Mouse (Mus musculus): ENCODE measurements around the gene Med27. TPM values are rescaled to one million over a fixed set of nuclear protein-coding genes. Genes with fewer than 3 reads are reported as not detected.
A peak's percentile ranks its signal among the peaks of the same experiment; 100 is the strongest.

Med27 gene
- polyA plus RNA-seq, 1 experiment from 2014 or later = 57.9 TPM

GRCm38 (mm10) chr2:29464851-29465648, 118.4 kb downstream of the Med27 start:
- WGBS = 89% methylated on average over 9 of the region's 9 CpGs
- DNase-seq (ENCODE audit: low spot score) = no peak

GRCm38 (mm10) chr2:29465649-29466137, 119.1 kb downstream of the Med27 start:
- H3K9me3 ChIP-seq = no peaks in the 10 kb centered on the region
- no peaks in the 10 kb centered on the region for H3K27me3 ChIP-seq (replicated peaks; ENCODE audit: low read depth, poor library complexity, severe bottlenecking)
- H3K36me3 ChIP-seq (replicated peaks) = no peaks in the 10 kb centered on the region
- no peak overlapping the region for H3K27ac ChIP-seq (replicated peaks)
- WGBS = 74% methylated on average over 3 of the region's 3 CpGs
- no peak overlapping the region for H3K4me3 ChIP-seq
- peaks cover 18% of the 10 kb centered on the region for H3K4me1 ChIP-seq
- DNase-seq (ENCODE audit: low spot score) = no peak

More at GRCm38 (mm10) chr2:29464851-29465648, 118.4 kb downstream of the Med27 start:
- no peaks in the 10 kb centered on the region for H3K27me3 ChIP-seq (replicated peaks; ENCODE audit: low read depth, poor library complexity, severe bottlenecking)
- H3K36me3 ChIP-seq (replicated peaks) = no peaks in the 10 kb centered on the region
- peaks cover 18% of the 10 kb centered on the region for H3K4me1 ChIP-seq
- H3K27ac ChIP-seq (replicated peaks) = no peak overlapping the region
- H3K4me3 ChIP-seq = no peak overlapping the region
- no peaks in the 10 kb centered on the region for H3K9me3 ChIP-seq

DNA sequence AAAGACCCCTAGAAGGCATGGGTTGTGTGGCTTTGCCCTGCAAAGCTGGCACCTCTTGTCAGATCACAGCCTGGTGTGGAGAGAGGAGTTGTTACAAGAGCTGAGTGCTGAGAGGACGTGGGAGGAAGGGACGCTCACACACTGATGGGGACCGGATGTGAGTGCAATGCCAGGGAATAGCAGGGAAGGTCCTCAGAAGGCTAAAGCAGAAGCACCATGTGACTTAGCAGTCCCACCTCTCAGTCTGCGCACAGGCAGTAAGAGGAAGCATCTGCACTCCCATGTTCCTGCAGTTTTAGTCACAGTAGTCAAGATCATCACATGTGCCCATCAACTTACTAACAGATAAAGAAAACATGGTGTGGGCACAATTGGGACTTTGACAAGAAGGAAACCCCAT, 119.8 kb downstream of the Med27 start:
- Histone ChIP-seq H3K36me3 (replicated peaks) (no peaks in the 10 kb centered on the region), H3K4me1 (peaks cover 18% of the 10 kb centered on the region), H3K27me3 (replicated peaks; ENCODE audit: low read depth, poor library complexity, severe bottlenecking) (no peaks in the 10 kb centered on the region), H3K4me3 (no peak overlapping the region), H3K27ac (replicated peaks) (no peak overlapping the region), H3K9me3 (no peaks in the 10 kb centered on the region)
- 78% methylated on average over 4 of the region's 4 CpGs for WGBS
- no peak for DNase-seq (ENCODE audit: low spot score)

DNA sequence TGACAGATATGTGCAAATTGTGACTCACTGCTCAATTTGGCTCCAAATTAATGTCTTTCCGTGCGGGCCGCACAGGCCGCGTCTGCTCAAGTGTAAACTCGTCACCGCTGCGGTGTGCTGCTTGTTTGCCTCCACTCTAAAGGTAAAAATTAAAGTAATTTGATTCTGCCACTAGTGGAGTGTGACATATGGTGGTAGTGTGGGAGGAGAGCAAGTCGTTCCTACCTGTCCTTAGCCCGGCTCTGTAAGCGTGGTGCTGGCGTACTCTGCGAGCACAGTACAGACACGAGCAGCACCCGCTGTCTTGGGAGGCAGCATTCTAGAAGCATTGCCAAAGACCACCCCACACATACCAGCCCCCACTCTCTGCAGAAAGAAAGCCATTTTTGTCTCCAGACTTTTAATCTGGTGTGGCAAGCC, 121.9 kb downstream of the Med27 start:
- Histone ChIP-seq H3K27me3 (replicated peaks; ENCODE audit: low read depth, poor library complexity, severe bottlenecking) (no peaks in the 10 kb centered on the region), H3K36me3 (replicated peaks) (no peaks in the 10 kb centered on the region), H3K4me3 (no peak overlapping the region), H3K4me1 (peaks cover 18% of the 10 kb centered on the region), H3K9me3 (no peaks in the 10 kb centered on the region), H3K27ac (replicated peaks) (no peak overlapping the region)
- no peak for DNase-seq (ENCODE audit: low spot score)
- 89% methylated on average over 15 of the region's 15 CpGs for whole genome bisulfite sequencing

- no peaks in the 10 kb centered on the region for H3K36me3 ChIP-seq (replicated peaks)
- no peaks in the 10 kb centered on the region for H3K9me3 ChIP-seq
- 79% methylated on average over 4 of the region's 4 CpGs for WGBS
- H3K4me1 ChIP-seq = peaks cover 4% of the 10 kb centered on the region; the same call in 1 of the 2 replicates
- H3K4me3 ChIP-seq = no peak overlapping the region
- no peak overlapping the region for H3K27ac ChIP-seq (replicated peaks)
- H3K27me3 ChIP-seq (replicated peaks; ENCODE audit: low read depth, poor library complexity, severe bottlenecking) = no peaks in the 10 kb centered on the region
- DNase-seq (ENCODE audit: low spot score) = no peak
Observed at GRCm38 (mm10) chr2:29472952-29473437, 126.4 kb downstream of the Med27 start.

GRCm38 (mm10) chr2:29473907-29474306, 127.3 kb downstream of the Med27 start:
- WGBS = 48% methylated on average over 2 of the region's 2 CpGs
- DNase-seq (ENCODE audit: low spot score) = no peak

GRCm38 (mm10) chr2:29476702-29477101, 130.1 kb downstream of the Med27 start:
- WGBS = 86% methylated on average over 1 of the region's 1 CpGs
- no peak overlapping the region for H3K27ac ChIP-seq (replicated peaks)
- no peaks in the 10 kb centered on the region for H3K27me3 ChIP-seq (replicated peaks; ENCODE audit: low read depth, poor library complexity, severe bottlenecking)
- H3K36me3 ChIP-seq (replicated peaks) = no peaks in the 10 kb centered on the region
- peaks cover 8% of the 10 kb centered on the region; the same call in 1 of the 2 replicates for H3K4me1 ChIP-seq
- no peaks in the 10 kb centered on the region for H3K9me3 ChIP-seq
- no peak overlapping the region for H3K4me3 ChIP-seq
- DNase-seq (ENCODE audit: low spot score) = no peak

More at GRCm38 (mm10) chr2:29473907-29474306, 127.3 kb downstream of the Med27 start:
- Histone ChIP-seq H3K27ac (replicated peaks) (no peak overlapping the region), H3K9me3 (no peaks in the 10 kb centered on the region), H3K4me3 (no peak overlapping the region), H3K27me3 (replicated peaks; ENCODE audit: low read depth, poor library complexity, severe bottlenecking) (no peaks in the 10 kb centered on the region), H3K36me3 (replicated peaks) (no peaks in the 10 kb centered on the region), H3K4me1 (no peaks in the 10 kb centered on the region)

- WGBS = 48% methylated on average over 8 of the region's 8 CpGs
- 0 out of 2 replicates have a peak overlapping the region, but pooled peaks have one; percentile 3 for H3K27ac ChIP-seq (replicated peaks)
- H3K9me3 ChIP-seq = no peaks in the 10 kb centered on the region
- no peaks in the 10 kb centered on the region; the same call in 1 of the 2 replicates for H3K27me3 ChIP-seq (replicated peaks; ENCODE audit: low read depth, poor library complexity, severe bottlenecking)
- H3K4me3 ChIP-seq = no peak overlapping the region
- H3K36me3 ChIP-seq (replicated peaks) = no peaks in the 10 kb centered on the region
- H3K4me1 ChIP-seq = peaks cover 36% of the 10 kb centered on the region
- DNase-seq (ENCODE audit: low spot score) = peak; percentile 26
Observed at GRCm38 (mm10) chr2:29481856-29482255, 135.2 kb downstream of the Med27 start.

- no peaks in the 10 kb centered on the region; the same call in 1 of the 2 replicates for H3K27me3 ChIP-seq (replicated peaks; ENCODE audit: low read depth, poor library complexity, severe bottlenecking)
- DNase-seq (ENCODE audit: low spot score) = peak; percentile 56
- no peak overlapping the region for H3K4me3 ChIP-seq
- peak overlapping the region; percentile 63 for H3K27ac ChIP-seq (replicated peaks)
- no peaks in the 10 kb centered on the region for H3K9me3 ChIP-seq
- WGBS = 25% methylated on average over 9 of the region's 9 CpGs
- no peaks in the 10 kb centered on the region for H3K36me3 ChIP-seq (replicated peaks)
- H3K4me1 ChIP-seq = peaks cover 39% of the 10 kb centered on the region
Observed at GRCm38 (mm10) chr2:29482979-29483718, 136.5 kb downstream of the Med27 start.

- H3K4me3 ChIP-seq = no peak overlapping the region
- peaks cover 49% of the 10 kb centered on the region for H3K4me1 ChIP-seq
Observed at GRCm38 (mm10) chr2:29485519-29485918, 138.9 kb downstream of the Med27 start.

GRCm38 (mm10) chr2:29486491-29486890, 139.9 kb downstream of the Med27 start:
- H3K36me3 ChIP-seq (replicated peaks) = no peaks in the 10 kb centered on the region
- no peak overlapping the region for H3K4me3 ChIP-seq
- no peaks in the 10 kb centered on the region; the same call in 1 of the 2 replicates for H3K27me3 ChIP-seq (replicated peaks; ENCODE audit: low read depth, poor library complexity, severe bottlenecking)
- H3K27ac ChIP-seq (replicated peaks) = no peak overlapping the region
- H3K9me3 ChIP-seq = no peaks in the 10 kb centered on the region
- H3K4me1 ChIP-seq = peaks cover 48% of the 10 kb centered on the region
- DNase-seq (ENCODE audit: low spot score) = no peak
- WGBS = 84% methylated on average over 7 of the region's 7 CpGs

More at GRCm38 (mm10) chr2:29485519-29485918, 138.9 kb downstream of the Med27 start:
- H3K9me3 ChIP-seq = no peaks in the 10 kb centered on the region
- WGBS = 88% methylated on average over 2 of the region's 2 CpGs
- H3K27me3 ChIP-seq (replicated peaks; ENCODE audit: low read depth, poor library complexity, severe bottlenecking) = no peaks in the 10 kb centered on the region; the same call in 1 of the 2 replicates
- no peak for DNase-seq (ENCODE audit: low spot score)
- no peaks in the 10 kb centered on the region for H3K36me3 ChIP-seq (replicated peaks)
- no peak overlapping the region for H3K27ac ChIP-seq (replicated peaks)

- 80% methylated on average over 2 of the region's 2 CpGs for WGBS
Observed at GRCm38 (mm10) chr2:29487652-29488051, 141.0 kb downstream of the Med27 start.

More at GRCm38 (mm10) chr2:29487652-29488051, 141.0 kb downstream of the Med27 start:
- H3K9me3 ChIP-seq = no peaks in the 10 kb centered on the region
- no peak overlapping the region for H3K4me3 ChIP-seq
- DNase-seq (ENCODE audit: low spot score) = no peak
- no peaks in the 10 kb centered on the region for H3K36me3 ChIP-seq (replicated peaks)
- peaks cover 43% of the 10 kb centered on the region for H3K4me1 ChIP-seq
- no peak overlapping the region for H3K27ac ChIP-seq (replicated peaks)
- H3K27me3 ChIP-seq (replicated peaks; ENCODE audit: low read depth, poor library complexity, severe bottlenecking) = no peaks in the 10 kb centered on the region; the same call in 1 of the 2 replicates

Data from embryonic facial prominence, embryonic 10.5 days (tissue).